Mouse (Mus musculus) olfactory bulb, adult 2 months (tissue): Measurements from ENCODE around the gene Akap13.

Experiments
- CTCF ChIP-seq: fragments of 200-500 bp; IDR thresholded peaks from 2 replicates; pipeline ENCODE4 v1.5.1; 2012; ENCODE audit warnings: low read depth, mild to moderate bottlenecking, low read length, moderate library complexity; ENCODE audit not compliant: insufficient read depth
- POLR2A ChIP-seq: fragments of 200-500 bp; IDR thresholded peaks from 2 replicates; pipeline ENCODE4 v1.6.1; 2012; ENCODE audit warnings: mild to moderate bottlenecking, low read depth, low read length, moderate library complexity; ENCODE audit not compliant: insufficient read depth

- TF ChIP-seq CTCF (no peak), POLR2A (no peak)
Measured at GRCm38 (mm10) chr7:75796474-75796873, 341.1 kb downstream of the Akap13 start.
